Mouse (Mus musculus) right cerebral cortex, postnatal 25 days (tissue): ENCODE data around the gene Anks1.

Experiments used
- DNase-seq: peaks from one replicate; pipeline ENCODE4 v3.0.0; 2022

The Anks1 gene

GRCm38 (mm10) chr17:28101902-28102319 lies 192.8 kb downstream of the Anks1 start:
- DNase-seq: no peak

DNA sequence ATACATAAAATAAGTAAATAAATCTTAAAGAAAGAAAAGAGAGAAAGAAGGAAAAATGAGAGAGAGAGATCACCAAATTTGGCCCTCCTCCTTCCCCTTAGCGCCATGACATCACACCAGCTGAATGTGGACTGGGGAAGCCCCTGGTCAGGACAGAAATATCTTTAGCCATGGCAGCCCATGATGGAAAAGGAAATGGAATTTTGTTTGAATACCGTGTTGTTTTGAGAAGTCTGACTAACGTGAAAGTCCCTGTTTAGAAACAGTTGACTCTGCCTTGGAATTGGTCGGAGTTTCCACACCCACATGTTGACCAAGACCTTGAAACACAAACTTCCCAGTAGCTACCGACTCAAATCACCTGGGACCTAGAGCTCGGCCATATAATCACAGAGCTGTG lies 195.3 kb downstream of the Anks1 start:
- no peak for DNase-seq

- DNase-seq: no peak
Observed at GRCm38 (mm10) chr17:28106352-28106751, 197.2 kb downstream of the Anks1 start.

DNA sequence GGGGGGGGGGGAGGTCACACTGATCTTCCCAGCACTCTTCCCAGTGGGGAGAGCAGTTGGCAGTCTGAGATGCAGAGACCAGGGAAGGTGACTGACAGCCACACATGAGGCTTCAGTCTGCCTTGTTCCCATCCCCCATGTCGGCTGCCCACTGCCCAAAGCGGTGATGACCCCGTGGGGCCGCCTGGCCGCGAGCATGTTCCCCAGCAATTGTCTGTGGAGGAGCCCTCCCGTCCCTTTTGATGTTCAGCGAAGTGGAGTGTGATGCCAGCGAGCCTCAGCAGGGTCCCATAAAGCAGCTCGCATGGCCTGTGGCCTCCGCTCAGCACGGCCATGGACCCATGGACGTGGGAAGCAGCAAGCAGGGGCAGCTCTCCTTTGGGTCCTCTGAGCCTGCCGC lies 198.2 kb downstream of the Anks1 start:
- DNase-seq: no peak

DNA sequence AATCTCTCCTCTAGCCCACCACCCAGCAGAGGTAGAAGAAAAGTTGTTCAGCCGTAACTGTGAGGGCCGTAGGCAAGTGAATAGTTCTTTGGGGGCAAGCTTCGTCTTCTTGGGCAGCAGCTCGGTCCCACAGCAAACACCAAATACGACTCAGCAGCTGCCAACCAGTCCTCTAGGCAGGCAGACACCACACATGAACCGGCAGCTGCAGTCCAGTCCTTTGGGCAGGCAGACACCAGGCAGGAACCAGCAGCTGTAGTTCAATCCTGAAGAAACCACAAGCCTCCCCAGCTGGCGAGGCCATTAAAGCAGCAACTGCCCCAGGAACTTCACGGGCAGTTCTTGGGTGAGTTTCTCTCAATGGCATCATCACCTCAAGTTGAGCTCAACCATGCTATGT lies 203.2 kb downstream of the Anks1 start:
- DNase-seq: no peak
